Mouse (Mus musculus) spleen, adult 2 months (tissue): ENCODE results near the gene Ulk4. TPM values are rescaled to one million over a fixed set of nuclear protein-coding genes. Genes with fewer than 3 reads are reported as not detected.

Experiments used
- DNase-seq, 2 experiments: peaks; one replicate each; pipeline versions ENCODE4 v3.0.0 to v3.0.0-alpha.2; 2012 to 2021; ENCODE audit warnings: low spot score in 2 of 2, low read depth in 1 of 2
- H3K27ac ChIP-seq: fragments of 200-500 bp; 2 replicates; pipeline ENCODE4 v1.5.1; 2012; ENCODE audit warnings: low read length, inconsistent platforms; ENCODE audit not compliant: insufficient read depth
- H3K27me3 ChIP-seq: fragments of 200-500 bp; 2 replicates; pipeline ENCODE4 v1.6.1; 2012; ENCODE audit warnings: mild to moderate bottlenecking, moderate library complexity, low read length, inconsistent platforms; ENCODE audit not compliant: control insufficient read depth, insufficient read depth
- H3K36me3 ChIP-seq: fragments of 200-500 bp; 2 replicates; pipeline ENCODE4 v1.6.1; 2012; ENCODE audit warnings: mild to moderate bottlenecking, low read length, inconsistent platforms; ENCODE audit not compliant: control insufficient read depth, insufficient read depth
- H3K4me1 ChIP-seq: fragments of 200-500 bp; 2 replicates; pipeline ENCODE4 v1.6.1; 2011; ENCODE audit warnings: inconsistent platforms; ENCODE audit not compliant: control insufficient read depth, insufficient read depth, insufficient read length
- H3K4me3 ChIP-seq: fragments of 200-500 bp; 2 replicates; pipeline ENCODE4 v1.5.1; 2011; ENCODE audit warnings: mild to moderate bottlenecking, inconsistent platforms; ENCODE audit not compliant: insufficient read depth, insufficient read length; ENCODE audit errors: extremely low read depth
- CTCF ChIP-seq: fragments of 200-500 bp; IDR thresholded peaks from 2 replicates; pipeline ENCODE4 v1.5.1; 2011; ENCODE audit warnings: mild to moderate bottlenecking, inconsistent platforms; ENCODE audit not compliant: insufficient read depth, insufficient read length, insufficient replicate concordance; ENCODE audit errors: extremely low read depth
- POLR2A ChIP-seq: fragments of 200-500 bp; IDR thresholded peaks from 2 replicates; pipeline ENCODE4 v1.6.1; 2011; ENCODE audit warnings: low read depth, low read length, inconsistent platforms
- WGBS: fragments of 180-500 bp; shearing (Covaris S2); methylation state at CpG from one replicate; pipeline ENCODE4 v1.1.7; 2018; 5-methylcytosine and 5-hydroxymethylcytosine counted together
- polyA plus RNA-seq: library from polyadenylated mRNA; depleted of rRNA; stranded (reverse); fragments of >200 nt; gene quantifications from 2 replicates; pipeline ENCODE4 v1.2.3, GENCODE M21; 2012

The Ulk4 gene
- polyA plus RNA-seq, 1 experiment = 0.39 TPM

GRCm38 (mm10) chr9:121299976-121300570, 23.1 kb upstream of the Ulk4 start:
- Histone ChIP-seq H3K27ac (peak overlapping the region; percentile 80), H3K27me3 (no peaks in the 10 kb centered on the region), H3K4me1 (peaks cover 36% of the 10 kb centered on the region), H3K36me3 (no peaks in the 10 kb centered on the region), H3K4me3 (no peak overlapping the region)
- TF ChIP-seq POLR2A = no peak
- TF ChIP-seq CTCF = no peak
- no peak for DNase-seq
- WGBS = 89% methylated on average over 19 of the region's 19 CpGs

DNA sequence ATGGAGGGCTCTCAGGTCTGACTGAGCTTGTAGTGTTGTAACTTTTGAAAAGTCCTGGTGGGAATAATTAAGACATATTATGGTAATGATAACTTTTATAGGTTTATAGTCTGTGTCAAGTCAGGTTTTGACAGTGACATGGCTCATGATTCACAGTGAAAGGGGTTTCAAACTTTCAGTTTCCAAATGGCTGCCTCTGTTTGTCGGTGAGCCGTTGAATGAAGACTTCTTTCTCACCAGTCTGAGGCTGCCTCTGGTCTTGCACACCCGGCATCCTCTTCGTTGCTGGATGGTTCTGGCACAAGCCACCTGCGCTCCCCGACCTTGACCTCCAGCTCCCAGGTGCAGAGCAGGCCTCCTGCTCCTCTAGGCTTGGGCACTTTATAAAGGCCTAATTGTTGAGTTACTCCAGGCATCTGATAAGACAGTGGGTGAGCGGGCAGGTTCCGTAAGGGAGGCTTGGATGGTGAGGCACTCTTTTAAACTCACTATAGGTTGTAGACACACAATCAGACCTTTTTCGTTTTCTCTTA, 22.3 kb upstream of the Ulk4 start:
- WGBS = 39% methylated on average over 9 of the region's 9 CpGs
- no peak for DNase-seq
- TF ChIP-seq POLR2A (no peak), CTCF (no peak)
- Histone ChIP-seq H3K4me3 (peak overlapping the region; percentile 19; the same call in 1 of the 2 replicates), H3K27ac (peak overlapping the region; percentile 80), H3K4me1 (peaks cover 33% of the 10 kb centered on the region; the same call in 1 of the 2 replicates), H3K36me3 (no peaks in the 10 kb centered on the region), H3K27me3 (no peaks in the 10 kb centered on the region)

GRCm38 (mm10) chr9:121298411-121299091, 21.6 kb upstream of the Ulk4 start:
- 4% methylated on average over 15 of the region's 15 CpGs for WGBS
- Histone ChIP-seq H3K27ac (peak overlapping the region; percentile 90), H3K36me3 (no peaks in the 10 kb centered on the region), H3K4me3 (peak overlapping the region; percentile 62), H3K27me3 (no peaks in the 10 kb centered on the region), H3K4me1 (peaks cover 33% of the 10 kb centered on the region; the same call in 1 of the 2 replicates)
- DNase-seq = peak; percentile 36 to 61
- TF ChIP-seq CTCF (no peak), POLR2A (no peak)

DNA sequence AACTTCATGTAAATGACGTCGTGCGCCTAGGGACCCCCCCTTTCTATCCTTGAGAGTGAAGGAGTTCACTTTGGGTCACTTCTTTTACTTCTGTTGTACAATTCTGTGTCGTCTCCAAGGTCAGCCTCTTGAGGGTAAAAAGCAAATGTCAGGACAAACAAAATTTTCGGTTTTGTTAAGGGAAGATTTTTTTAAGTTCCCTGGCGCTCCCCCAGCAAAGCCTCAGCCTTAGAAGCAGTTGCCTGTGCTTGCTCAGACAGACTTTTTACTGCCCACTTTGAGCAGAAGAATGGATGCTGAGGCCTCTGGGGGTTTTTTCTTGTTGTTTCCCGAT, 21.0 kb upstream of the Ulk4 start:
- no peaks in the 10 kb centered on the region for H3K36me3 ChIP-seq
- DNase-seq = peak in 1 of 2 experiments; percentile 8
- H3K27me3 ChIP-seq = no peaks in the 10 kb centered on the region
- peaks cover 33% of the 10 kb centered on the region; the same call in 1 of the 2 replicates for H3K4me1 ChIP-seq
- WGBS = 0% methylated on average over 7 of the region's 7 CpGs
- peak overlapping the region; percentile 90 for H3K27ac ChIP-seq
- peak overlapping the region; percentile 62 for H3K4me3 ChIP-seq
- TF ChIP-seq CTCF = no peak
- no peak for TF ChIP-seq POLR2A

GRCm38 (mm10) chr9:121297171-121298064, 20.4 kb upstream of the Ulk4 start, which contains the start of gene Trak1:
Gene Trak1 (plus strand): TSS chr9:121297502.
- peak; percentile 33 to 67 for DNase-seq

DNA sequence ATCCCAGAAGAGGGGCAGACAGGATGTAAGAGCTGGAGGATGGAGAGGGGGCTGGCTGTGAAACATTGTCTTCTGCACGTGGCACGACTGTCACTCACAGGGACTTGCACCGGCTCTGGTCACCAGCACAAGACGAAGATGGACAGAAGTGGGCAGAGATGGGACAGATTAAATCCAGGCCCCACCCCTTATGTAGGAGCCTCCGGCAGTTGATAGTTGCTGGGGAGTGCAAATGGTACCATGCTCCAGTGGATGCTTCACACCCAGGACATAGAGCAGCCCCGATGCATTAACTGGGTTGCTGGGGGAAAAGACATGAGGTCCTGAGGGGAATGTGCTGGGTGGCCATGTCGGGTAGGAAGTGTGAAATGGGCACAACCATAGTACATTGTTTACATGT, 18.2 kb upstream of the Ulk4 start:
- H3K36me3 ChIP-seq = no peaks in the 10 kb centered on the region
- no peaks in the 10 kb centered on the region for H3K27me3 ChIP-seq
- 83% methylated on average over 7 of the region's 7 CpGs for WGBS
- TF ChIP-seq POLR2A (no peak), CTCF (no peak)
- no peak for DNase-seq
- peaks cover 18% of the 10 kb centered on the region; the same call in 1 of the 2 replicates for H3K4me1 ChIP-seq
- no peak overlapping the region for H3K27ac ChIP-seq
- H3K4me3 ChIP-seq = no peak overlapping the region

More at GRCm38 (mm10) chr9:121297171-121298064, 20.4 kb upstream of the Ulk4 start, which contains the start of gene Trak1:
- WGBS = under 1% methylated on average over 92 of the region's 116 CpGs
- TF ChIP-seq POLR2A (peak; percentile 66; the same call in 1 of the 2 replicates), CTCF (no peak)
- H3K4me1 ChIP-seq = peaks cover 33% of the 10 kb centered on the region; the same call in 1 of the 2 replicates
- peak within 1 kb of the TSS; percentile 62 for H3K4me3 ChIP-seq
- no peaks in the 10 kb centered on the region for H3K27me3 ChIP-seq
- H3K36me3 ChIP-seq = no peaks in the 10 kb centered on the region
- H3K27ac ChIP-seq = peak within 1 kb of the TSS; percentile 90
